Mouse (Mus musculus) thymus, postnatal 0 days (tissue): ENCODE data around the gene Ccr4. TPM values are rescaled to one million over a fixed set of nuclear protein-coding genes. Genes with fewer than 3 reads are reported as not detected.
A peak's percentile ranks its signal among the peaks of the same experiment; 100 is the strongest.

Experiments
- DNase-seq: peaks from one replicate; pipeline ENCODE4 v3.0.0-alpha.2; 2015; ENCODE audit warnings: low spot score
- polyA plus RNA-seq: library from polyadenylated mRNA; unstranded; fragments of >200 nt; fragmentation: Nextera tagmentation; extraction: Ambion mirVana; gene quantifications from 2 replicates; pipeline ENCODE4 v1.2.1, GENCODE M21; 2015

Gene Ccr4
- polyA plus RNA-seq, 1 experiment from 2014 or later = 20.7 TPM

DNA sequence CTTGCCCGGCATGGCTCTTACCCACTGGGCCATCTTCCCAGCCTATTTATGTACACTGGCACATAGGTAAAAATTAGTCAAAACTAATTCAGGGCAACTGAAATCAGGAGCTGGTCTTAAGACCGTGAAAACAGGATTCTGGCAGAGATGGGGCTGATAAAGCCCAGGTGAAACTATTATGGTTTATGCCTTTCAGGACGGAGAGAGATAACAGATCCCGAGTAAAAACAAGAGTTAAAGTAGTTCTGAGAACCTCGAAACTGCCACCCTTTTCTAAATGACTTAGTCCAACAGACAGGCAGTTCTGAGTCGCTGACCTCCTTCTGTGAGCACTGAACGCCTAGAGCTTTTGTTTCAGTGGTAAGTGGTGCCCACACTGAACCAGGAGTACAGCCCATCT lies 32.8 kb downstream of the Ccr4 start:
- no peak for DNase-seq

DNA sequence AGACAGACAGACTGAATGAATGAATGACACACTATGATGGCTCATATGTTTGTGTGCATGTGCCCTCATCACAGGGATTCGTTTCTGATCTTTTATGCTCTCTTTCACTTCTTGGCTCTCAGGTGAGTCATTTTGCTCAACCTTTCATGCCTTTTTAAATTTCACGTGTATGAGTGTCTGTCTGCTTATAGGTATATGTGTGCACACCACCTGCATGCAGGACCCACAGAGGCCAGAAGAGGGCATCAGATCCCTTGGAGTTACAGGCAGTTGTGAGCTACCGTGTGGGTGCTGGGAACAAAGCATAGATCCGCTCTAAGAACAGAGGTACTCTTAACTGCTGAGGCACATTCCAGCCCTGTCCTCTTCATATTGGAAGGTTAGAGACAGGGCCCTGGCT lies 36.0 kb downstream of the Ccr4 start:
- no peak for DNase-seq

DNA sequence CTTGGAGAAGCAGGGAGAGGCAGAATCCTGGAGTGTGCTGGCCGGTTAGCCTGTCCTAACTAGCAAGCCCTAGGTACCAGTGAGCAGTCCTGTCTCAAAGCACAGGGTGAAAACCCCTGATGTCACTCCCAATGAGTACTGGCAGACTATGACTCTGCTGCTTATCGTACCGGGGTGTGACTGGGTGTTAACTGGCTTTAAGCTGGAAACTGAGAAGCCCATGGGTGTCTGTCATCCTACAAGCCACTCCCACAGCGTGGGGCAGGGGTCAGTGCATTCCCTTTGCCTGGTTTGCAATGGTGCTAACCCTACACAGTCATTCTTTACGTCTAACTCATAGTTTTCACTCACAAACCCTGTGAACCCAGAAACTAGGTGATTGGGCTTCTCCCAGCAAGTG lies 36.5 kb downstream of the Ccr4 start:
- no peak for DNase-seq

DNA sequence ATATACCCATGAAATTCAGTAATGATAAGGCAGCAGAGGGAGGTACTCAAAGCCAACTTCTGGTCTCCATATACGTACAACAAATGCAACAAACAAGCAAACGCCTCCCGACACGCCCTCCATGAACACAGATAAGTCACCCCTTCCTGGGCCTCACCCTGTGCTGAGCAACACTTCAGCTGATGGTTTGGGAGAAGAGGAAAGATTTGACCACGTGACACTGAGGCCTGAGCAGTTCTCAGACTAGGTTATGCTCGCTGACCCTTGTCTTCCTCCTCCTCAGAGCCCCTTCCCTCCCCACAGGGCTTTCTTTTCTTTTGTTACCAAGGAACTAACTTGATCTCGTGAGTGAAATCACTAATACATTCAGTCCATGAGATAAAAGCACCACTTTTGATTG lies 37.8 kb downstream of the Ccr4 start:
- DNase-seq = no peak

DNA sequence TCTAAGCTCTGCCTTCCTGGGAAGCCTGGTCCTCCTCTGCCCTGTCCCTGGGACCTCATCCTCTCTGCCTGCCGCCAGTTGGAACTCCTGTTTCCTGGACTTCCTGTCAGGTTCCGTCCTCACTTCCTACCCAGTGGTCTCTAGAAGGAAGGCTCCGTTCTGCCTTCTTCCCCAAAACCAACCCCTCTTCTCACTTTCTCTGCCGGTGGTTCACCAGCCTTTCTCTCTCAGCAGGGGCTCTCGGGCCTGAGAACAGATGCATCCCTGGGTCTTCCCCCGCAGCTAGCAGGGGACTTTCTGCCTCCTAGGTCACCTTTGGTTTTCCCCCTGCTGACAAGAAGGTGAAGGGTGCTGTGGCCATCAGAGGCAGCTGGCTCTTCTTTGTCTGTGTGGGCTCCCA lies 39.3 kb downstream of the Ccr4 start:
- DNase-seq = no peak

DNA sequence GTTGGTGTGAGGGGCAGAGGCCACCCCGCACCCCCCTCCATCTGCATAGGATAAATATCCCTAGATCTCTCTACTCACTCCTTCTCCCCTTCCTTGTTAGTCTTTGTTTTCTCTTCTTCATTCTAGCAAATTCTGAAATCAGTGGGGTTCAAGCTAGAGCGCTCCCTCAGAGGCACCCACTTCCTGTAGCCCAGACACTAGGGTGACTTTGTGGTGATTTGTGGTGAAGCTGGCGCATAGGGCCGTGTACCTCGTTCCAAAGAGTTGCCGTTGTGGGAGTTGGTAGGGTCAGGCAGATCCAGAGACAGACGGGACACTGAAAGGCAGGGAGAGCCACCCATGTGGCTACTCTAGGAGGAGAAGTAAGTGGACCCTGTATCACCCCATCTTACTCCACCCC lies 42.1 kb downstream of the Ccr4 start:
- DNase-seq = no peak

DNA sequence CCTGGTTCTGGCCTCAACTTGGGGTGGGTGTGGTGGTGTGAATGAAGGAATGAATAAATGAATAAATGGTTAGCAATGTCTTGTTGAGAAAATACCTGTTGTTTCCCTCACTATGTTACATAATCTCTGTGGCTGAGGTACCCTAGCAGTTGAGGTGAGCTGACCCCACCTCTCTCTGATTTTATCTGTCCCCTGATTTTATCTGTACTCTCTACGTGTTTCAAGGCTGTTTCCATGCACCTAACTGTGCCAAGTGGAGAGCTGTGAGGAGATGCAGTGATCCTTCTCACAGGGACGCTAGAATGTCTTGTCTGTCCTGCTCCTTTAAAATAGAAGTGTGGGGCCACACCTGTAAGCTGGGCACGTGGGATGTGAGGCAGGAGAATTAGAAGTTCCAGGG lies 46.3 kb downstream of the Ccr4 start:
- DNase-seq = no peak

DNA sequence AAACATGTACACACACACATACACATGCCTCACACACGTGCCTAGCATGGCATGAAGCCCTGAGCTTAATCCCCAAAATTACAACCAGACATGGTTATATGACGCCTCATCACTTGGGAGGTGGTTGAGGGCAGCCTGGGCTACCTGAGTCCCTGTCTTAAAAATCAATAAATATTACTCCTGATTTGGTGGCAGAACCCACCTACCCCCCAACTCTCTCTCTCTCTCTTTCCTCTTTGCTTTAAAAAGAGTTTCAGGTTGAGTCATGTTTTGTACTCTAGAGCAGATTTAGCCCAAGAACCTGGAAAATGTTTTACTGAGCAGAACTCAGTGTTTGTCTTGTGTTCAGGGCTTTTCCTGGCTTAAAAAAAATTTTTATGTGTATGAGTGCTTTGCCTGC lies 49.3 kb downstream of the Ccr4 start:
- no peak for DNase-seq

DNA sequence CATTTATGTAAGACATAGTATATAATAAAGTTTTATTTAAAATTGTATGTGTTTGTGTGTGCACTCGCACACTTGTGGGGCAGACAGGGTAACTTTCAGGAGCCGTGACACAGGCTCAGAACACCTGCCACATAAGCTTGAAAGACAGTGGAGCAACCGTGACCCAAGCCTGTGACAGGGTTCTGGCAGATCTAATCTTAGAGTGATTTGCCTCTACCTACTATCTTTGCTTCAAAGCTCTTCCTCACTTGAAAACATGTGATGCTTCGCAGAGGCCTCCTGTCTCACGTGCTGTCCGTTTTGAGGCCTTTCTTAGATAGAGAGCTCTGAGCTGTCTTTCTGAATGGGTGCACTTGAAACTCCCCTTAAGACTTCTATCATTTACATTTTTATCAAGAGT lies 52.3 kb downstream of the Ccr4 start:
- peak; percentile 77 for DNase-seq

DNA sequence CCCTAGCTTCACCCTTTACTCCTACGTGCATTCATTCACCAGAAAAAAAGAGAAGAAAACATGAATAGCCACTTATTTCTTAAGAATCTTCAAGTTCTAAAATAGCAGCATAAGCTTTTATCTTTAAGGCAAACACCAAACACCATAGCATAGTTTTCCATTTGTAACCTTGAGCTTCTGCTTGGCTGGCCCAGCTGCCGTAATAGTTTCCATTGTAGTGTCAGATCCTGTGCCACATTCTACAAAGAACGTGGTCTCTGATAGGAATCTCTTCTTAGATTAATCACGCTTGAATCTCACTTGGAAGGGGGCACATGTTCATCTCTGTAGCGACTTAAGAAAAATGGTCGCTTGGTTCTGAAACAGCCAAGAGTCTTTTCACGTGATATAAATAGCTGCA lies 53.1 kb downstream of the Ccr4 start:
- peak; percentile 61 for DNase-seq

DNA sequence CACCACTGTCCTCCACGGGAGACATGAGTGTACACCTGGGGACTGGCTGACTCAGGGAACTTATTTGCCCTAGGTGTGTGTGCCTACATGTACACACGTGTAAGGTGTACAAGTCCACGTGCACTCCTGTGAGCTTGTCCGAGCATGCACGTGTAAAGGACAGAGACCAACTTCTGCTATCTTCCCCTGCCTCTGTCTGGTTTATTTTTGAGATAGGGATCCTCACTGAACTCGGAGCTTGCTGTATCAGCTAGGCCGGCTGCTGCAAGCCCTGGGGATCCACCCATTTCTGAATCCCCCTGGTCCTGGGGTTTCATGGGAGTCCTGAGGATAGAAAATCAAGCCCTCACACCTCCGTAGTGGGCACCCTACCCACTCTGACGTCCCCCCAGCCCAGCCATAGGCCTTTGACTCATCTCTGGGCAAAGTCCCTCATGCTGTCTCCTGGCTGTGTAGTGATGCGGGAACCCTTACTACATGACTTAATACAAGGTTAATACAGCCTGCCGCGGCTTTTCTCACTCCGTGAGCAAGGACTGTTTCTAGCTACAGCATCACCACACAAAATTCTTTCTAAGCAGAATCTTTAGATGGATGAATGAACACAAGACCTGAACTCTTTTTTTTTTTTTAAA lies 55.5 kb downstream of the Ccr4 start:
- DNase-seq = no peak

DNA sequence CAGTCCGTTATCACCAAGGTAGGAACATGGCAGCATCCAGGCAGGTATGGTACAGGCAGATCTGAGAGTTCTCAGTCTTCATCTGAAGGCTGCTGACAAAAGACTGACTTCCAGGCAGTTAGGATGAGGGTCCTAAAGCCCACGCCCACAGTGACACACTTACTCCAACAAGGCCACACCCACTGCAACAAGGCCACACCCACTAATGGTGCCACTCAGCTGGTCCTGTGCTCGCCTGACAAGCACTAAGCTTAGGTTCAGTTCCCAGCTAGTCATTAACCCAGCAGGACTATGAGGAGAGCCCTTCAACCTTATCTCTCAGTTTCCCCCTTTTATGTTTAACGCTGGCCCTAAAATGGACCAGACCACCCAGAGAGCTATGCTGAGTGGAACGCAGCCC lies 56.0 kb downstream of the Ccr4 start:
- DNase-seq = no peak

DNA sequence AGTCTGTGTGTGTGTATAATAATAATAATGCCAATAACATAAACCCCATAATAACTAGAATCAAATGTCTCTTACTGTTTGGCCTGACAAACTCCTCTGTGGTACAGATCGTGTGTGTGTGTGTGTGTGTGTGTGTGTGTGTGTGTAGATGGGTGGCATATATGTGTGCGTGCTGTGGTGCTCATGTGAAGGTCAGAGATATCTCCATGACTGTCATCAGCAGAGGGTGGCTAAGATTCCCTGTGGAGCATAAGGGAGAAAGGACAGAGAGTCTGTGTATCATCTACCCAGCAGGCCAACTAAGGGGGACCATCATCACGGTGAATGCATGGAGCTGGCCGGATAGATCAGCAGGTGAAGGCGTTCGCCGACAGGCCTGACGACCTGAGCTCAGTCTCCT lies 57.8 kb downstream of the Ccr4 start:
- DNase-seq = no peak

DNA sequence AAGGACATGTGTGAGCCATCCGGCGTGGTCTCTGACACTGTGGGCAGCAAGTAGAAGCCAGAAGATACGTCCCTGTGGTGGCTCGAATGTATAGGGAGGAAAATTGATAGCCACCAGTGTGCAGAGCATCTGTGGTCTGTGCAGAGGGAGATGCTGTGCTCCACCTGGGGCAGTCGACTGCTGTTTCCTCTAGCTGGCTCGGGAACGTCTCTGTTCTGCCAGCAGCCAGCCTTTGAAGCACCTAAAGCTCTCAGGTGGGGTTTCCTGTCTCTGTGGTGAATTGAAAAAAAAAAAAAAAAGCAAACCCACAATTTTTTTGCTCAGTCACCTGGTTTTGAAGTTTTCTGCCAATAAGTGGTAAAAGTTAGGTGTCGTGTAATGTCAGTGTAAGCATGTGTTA lies 61.4 kb downstream of the Ccr4 start:
- DNase-seq = peak; percentile 91

DNA sequence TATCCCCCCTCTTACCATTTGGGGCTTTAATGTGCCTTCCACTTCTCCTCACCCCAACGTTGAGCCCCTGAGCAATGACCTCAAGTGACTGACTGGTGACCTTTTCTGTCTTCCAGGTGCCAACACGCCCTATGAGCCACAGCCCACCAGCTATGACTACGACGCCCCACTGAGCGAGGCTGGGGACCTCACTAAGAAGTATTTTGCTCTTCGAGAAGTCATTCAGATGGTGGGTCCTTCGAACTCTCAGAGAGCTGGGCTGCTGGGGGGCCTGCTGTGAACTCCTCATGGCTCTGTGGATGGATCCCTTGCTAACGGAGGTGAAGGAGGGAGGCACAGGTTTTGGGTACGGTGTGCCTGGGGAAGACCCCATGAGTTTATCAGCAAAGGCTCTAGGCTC lies 61.8 kb downstream of the Ccr4 start:
- DNase-seq = no peak

DNA sequence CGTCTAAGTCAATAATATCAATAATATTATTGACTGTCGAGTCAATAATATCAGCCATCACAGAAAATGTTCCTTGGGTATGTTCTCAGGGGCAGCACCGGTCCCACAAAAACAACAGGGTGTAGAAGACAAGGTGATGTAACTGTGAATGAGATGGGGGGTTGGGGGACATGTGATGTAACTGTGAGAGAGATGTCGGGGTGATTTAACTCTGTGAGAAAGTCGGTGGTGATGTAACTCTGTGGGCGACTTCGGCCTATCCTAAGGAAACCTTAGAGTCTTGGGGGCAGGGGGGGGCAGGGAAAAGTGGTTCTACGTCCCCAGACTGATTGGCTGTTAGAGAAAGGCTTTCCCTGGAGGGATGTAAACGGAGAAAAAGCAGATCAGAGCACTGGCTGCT lies 62.5 kb downstream of the Ccr4 start:
- DNase-seq = no peak

DNA sequence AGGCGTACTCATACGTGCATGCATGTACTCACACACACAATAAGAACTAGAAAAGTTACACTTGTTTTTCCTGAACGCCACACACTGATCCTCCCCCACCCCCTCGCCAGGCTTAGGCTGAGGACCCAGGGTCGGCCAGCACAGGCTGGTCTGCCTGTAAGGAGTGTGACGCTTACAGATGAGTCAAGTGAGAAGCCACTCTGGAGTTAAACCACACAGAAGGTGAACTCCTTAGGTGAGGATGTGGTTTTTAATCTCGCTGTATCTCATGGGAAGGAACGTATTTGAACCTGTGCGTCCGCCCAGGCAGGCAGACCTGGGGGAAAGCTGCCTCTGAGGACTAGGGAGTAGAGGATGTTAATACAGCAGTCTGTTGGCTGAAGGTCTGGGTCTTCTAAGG lies 64.2 kb downstream of the Ccr4 start:
- peak; percentile 78 for DNase-seq

Other genes with a start within 250 kb of the Ccr4 start
- gene Bcl2a1c, start 174.8 kb downstream of the Ccr4 start, polyA plus RNA-seq = 3.7 and 4.1 TPM in 2 replicates
- gene Crtap, start 114.2 kb downstream of the Ccr4 start, polyA plus RNA-seq = 28.3 and 29.5 TPM in 2 replicates
- gene Glb1, start 103.8 kb downstream of the Ccr4 start, polyA plus RNA-seq = 34.7 and 35.0 TPM in 2 replicates
- 9.1 and 9.6 TPM in 2 replicates for gene Tmppe, start 103.8 kb downstream of the Ccr4 start, polyA plus RNA-seq
- not detected in 2 replicates for gene C130032M10Rik, start 10.8 kb upstream of the Ccr4 start, polyA plus RNA-seq
- gene Trim71, start 59.5 kb upstream of the Ccr4 start, polyA plus RNA-seq = 0.01 and 0.03 TPM in 2 replicates
- 61.8 and 64.1 TPM in 2 replicates for gene Cnot10, start 135.3 kb upstream of the Ccr4 start, polyA plus RNA-seq
- gene Dync1li1, start 183.9 kb upstream of the Ccr4 start, polyA plus RNA-seq = 43.0 and 51.4 TPM in 2 replicates
- gene Cmtm6, start 226.2 kb upstream of the Ccr4 start, polyA plus RNA-seq = 92.2 and 93.4 TPM in 2 replicates